Mouse (Mus musculus) liver, adult 2 months (tissue): Measurements from ENCODE around the gene H2-DMb1. TPM values are rescaled to one million over a fixed set of nuclear protein-coding genes. Genes with fewer than 3 reads are reported as not detected.

Source experiments
- DNase-seq: peaks from one replicate; pipeline ENCODE4 v3.0.0-alpha.2; 2011; ENCODE audit warnings: low read depth, low spot score; ENCODE audit errors: extremely low read depth
- H3K27ac ChIP-seq: fragments of 200-500 bp; replicated peaks from 2 replicates; pipeline ENCODE4 v1.5.1; 2012; ENCODE audit warnings: low read depth, mild to moderate bottlenecking, control low read depth, inconsistent platforms, low read length; ENCODE audit not compliant: insufficient read depth
- H3K27me3 ChIP-seq: fragments of 200-500 bp; 2 replicates; pipeline ENCODE4 v1.6.1; 2012; ENCODE audit warnings: mild to moderate bottlenecking, moderate library complexity, low read length, inconsistent platforms; ENCODE audit not compliant: control insufficient read depth, insufficient read depth
- H3K36me3 ChIP-seq: fragments of 200-500 bp; 2 replicates; pipeline ENCODE4 v1.6.1; 2012; ENCODE audit warnings: low read length, inconsistent platforms; ENCODE audit not compliant: control insufficient read depth, insufficient read depth
- H3K4me1 ChIP-seq: fragments of 200-500 bp; 2 replicates; pipeline ENCODE4 v1.6.1; 2011; ENCODE audit warnings: low read length; ENCODE audit not compliant: control insufficient read depth, insufficient read depth
- H3K4me3 ChIP-seq: fragments of 200-500 bp; 2 replicates; pipeline ENCODE4 v1.5.1; 2011; ENCODE audit warnings: low read depth, mild to moderate bottlenecking, control low read depth, low read length, moderate library complexity; ENCODE audit not compliant: insufficient read depth
- H3K79me2 ChIP-seq: fragments of 200-500 bp; 2 replicates; pipeline ENCODE4 v1.6.1; 2012; ENCODE audit warnings: inconsistent platforms, mild to moderate bottlenecking, low read length, moderate library complexity; ENCODE audit not compliant: control insufficient read depth, insufficient read depth
- H3K9ac ChIP-seq: fragments of 200-500 bp; 2 replicates; pipeline ENCODE4 v1.6.1; 2012; ENCODE audit warnings: low read depth, mild to moderate bottlenecking, control low read depth, inconsistent platforms, low read length
- CTCF ChIP-seq: fragments of 200-500 bp; IDR thresholded peaks from 2 replicates; pipeline ENCODE4 v1.5.1; 2011; ENCODE audit warnings: low read depth, low read length, control low read depth
- POLR2A ChIP-seq: fragments of 200-500 bp; IDR thresholded peaks from 2 replicates; pipeline ENCODE4 v1.6.1; 2011; ENCODE audit warnings: low read length, control low read depth; ENCODE audit not compliant: insufficient read depth; ENCODE audit errors: extremely low read depth
- WGBS: fragments of 180-500 bp; shearing (Covaris S2); methylation state at CpG from one replicate; pipeline ENCODE4 v1.1.7; 2018; 5-methylcytosine and 5-hydroxymethylcytosine counted together
- polyA plus RNA-seq: library from polyadenylated mRNA; depleted of rRNA; stranded (reverse); fragments of >200 nt; gene quantifications from 2 replicates; pipeline ENCODE4 v1.2.3, GENCODE M21; 2012
- total RNA-seq: library from RNA; depleted of rRNA; stranded (reverse); fragments of >200 nt; gene quantifications from 2 replicates; pipeline ENCODE4 v1.2.3, GENCODE M21; 2014

Gene H2-DMb1
- total and polyA plus RNA-seq, 2 experiments = 4.2 to 14.5 TPM

GRCm38 (mm10) chr17:34202760-34203442 lies 50.0 kb downstream of the H2-DMb1 start:
- TF ChIP-seq CTCF = no peak
- TF ChIP-seq POLR2A = no peak
- DNase-seq = no peak

GRCm38 (mm10) chr17:34203444-34203843 lies 50.6 kb downstream of the H2-DMb1 start, which contains the start of gene Tap2:
Gene Tap2, plus strand, starts transcription at chr17:34203527.
- H3K27ac ChIP-seq = no peak within 1 kb of the TSS
- TF ChIP-seq CTCF (no peak), POLR2A (no peak)
- H3K79me2 ChIP-seq = no peaks in the 10 kb centered on the region
- H3K4me3 ChIP-seq = peak within 1 kb of the TSS; percentile 95
- WGBS = 85% methylated on average over 5 of the region's 5 CpGs
- peaks cover 2% of the 10 kb centered on the region; the same call in 1 of the 2 replicates for H3K36me3 ChIP-seq
- peak within 1 kb of the TSS; percentile 90 for H3K9ac ChIP-seq
- H3K4me1 ChIP-seq = peaks cover 6% of the 10 kb centered on the region; the same call in 1 of the 2 replicates
- no peaks in the 10 kb centered on the region for H3K27me3 ChIP-seq
- DNase-seq = no peak

More at GRCm38 (mm10) chr17:34202760-34203442, 50.0 kb downstream of the H2-DMb1 start:
- Histone ChIP-seq H3K4me1 (peaks cover 6% of the 10 kb centered on the region; the same call in 1 of the 2 replicates), H3K9ac (no peak overlapping the region), H3K27me3 (no peaks in the 10 kb centered on the region), H3K27ac (no peak overlapping the region), H3K79me2 (no peaks in the 10 kb centered on the region), H3K4me3 (no peak overlapping the region), H3K36me3 (peaks cover 2% of the 10 kb centered on the region; the same call in 1 of the 2 replicates)
- WGBS = 90% methylated on average over 4 of the region's 4 CpGs

- no peaks in the 10 kb centered on the region for H3K79me2 ChIP-seq
- peaks cover 6% of the 10 kb centered on the region; the same call in 1 of the 2 replicates for H3K4me1 ChIP-seq
- DNase-seq = peak; percentile 46
- under 1% methylated on average over 44 of the region's 44 CpGs for WGBS
- peak overlapping the region; percentile 95 for H3K4me3 ChIP-seq
- peak overlapping the region; percentile 21; the same call in 1 of the 2 replicates for H3K27ac ChIP-seq
- H3K9ac ChIP-seq = peak overlapping the region; percentile 90
- TF ChIP-seq POLR2A (no peak), CTCF (peak; percentile 88)
- H3K36me3 ChIP-seq = peaks cover 2% of the 10 kb centered on the region; the same call in 1 of the 2 replicates
- H3K27me3 ChIP-seq = no peaks in the 10 kb centered on the region
Observed at GRCm38 (mm10) chr17:34204303-34205010, 51.6 kb downstream of the H2-DMb1 start.

- Histone ChIP-seq H3K27me3 (no peaks in the 10 kb centered on the region), H3K36me3 (peaks cover 2% of the 10 kb centered on the region; the same call in 1 of the 2 replicates), H3K27ac (peak overlapping the region; percentile 29), H3K9ac (peak overlapping the region; percentile 90), H3K79me2 (no peaks in the 10 kb centered on the region), H3K4me1 (peaks cover 6% of the 10 kb centered on the region; the same call in 1 of the 2 replicates), H3K4me3 (peak overlapping the region; percentile 95)
- no peak for DNase-seq
- WGBS = 48% methylated on average over 18 of the region's 18 CpGs
- TF ChIP-seq CTCF (no peak), POLR2A (no peak)
Observed at GRCm38 (mm10) chr17:34205021-34205745, 52.3 kb downstream of the H2-DMb1 start.

- peak; percentile 52; the same call in 1 of the 2 replicates for TF ChIP-seq CTCF
- TF ChIP-seq POLR2A = no peak
- Histone ChIP-seq H3K79me2 (no peaks in the 10 kb centered on the region), H3K4me1 (peaks cover 6% of the 10 kb centered on the region; the same call in 1 of the 2 replicates), H3K4me3 (peak overlapping the region; percentile 95; the same call in 1 of the 2 replicates), H3K27ac (no peak overlapping the region; the same call in 1 of the 2 replicates), H3K9ac (peak overlapping the region; percentile 90; the same call in 1 of the 2 replicates), H3K36me3 (peaks cover 2% of the 10 kb centered on the region; the same call in 1 of the 2 replicates), H3K27me3 (no peaks in the 10 kb centered on the region)
- WGBS = 65% methylated on average over 9 of the region's 9 CpGs
- DNase-seq = peak; percentile 26
Observed at GRCm38 (mm10) chr17:34205746-34206176, 52.9 kb downstream of the H2-DMb1 start.
